Mouse (Mus musculus): ENCODE measurements around the gene Dner.
"Not testable (repeated sequence)": the region's sequence is repeated elsewhere in the genome, so short reads cannot be mapped to it uniquely, and the experiment has no call there.

Dner gene

GRCm38 (mm10) chr1:84331861-84332260 lies 364.2 kb downstream of the Dner start:
- in situ Hi-C loops (cut with MboI, MseI): not testable (repeated sequence)

- in situ Hi-C loops (cut with MboI, MseI): no loop called here
These were observed 370.7 kb downstream of the Dner start for GRCm38 (mm10) chr1:84325309-84325708.

- in situ Hi-C loops (cut with MboI, MseI): no loop called here
These were observed 374.7 kb downstream of the Dner start for GRCm38 (mm10) chr1:84321327-84321726.

Data from T-helper 1 cell (primary cell).